Mouse (Mus musculus) neural tube, embryonic 15.5 days (tissue): ENCODE results near the gene Tas2r139. TPM values are rescaled to one million over a fixed set of nuclear protein-coding genes. Genes with fewer than 3 reads are reported as not detected.
"Not testable (repeated sequence)": the region's sequence is repeated elsewhere in the genome, so short reads cannot be mapped to it uniquely, and the experiment has no call there.

Experiments used
- ATAC-seq: fragments of 200-750 bp; cut with Nextera tagmentation; 2 replicates; pipeline ENCODE4 v1.8.0; 2017; ENCODE audit warnings: mild to moderate bottlenecking, moderate TSS enrichment, moderate library complexity; ENCODE audit not compliant: low FRiP score
- H3K27ac ChIP-seq: fragments of 300-500 bp; sonication (generic); replicated peaks from 2 replicates; pipeline ENCODE4 v1.5.1; 2015; ENCODE audit warnings: mild to moderate bottlenecking, inconsistent platforms
- H3K27me3 ChIP-seq: fragments of 300-500 bp; sonication (generic); replicated peaks from 2 replicates; pipeline ENCODE4 v1.6.1; 2015; ENCODE audit warnings: inconsistent platforms
- H3K36me3 ChIP-seq: fragments of 300-500 bp; sonication (generic); 2 replicates; pipeline ENCODE4 v1.6.1; 2015; ENCODE audit warnings: inconsistent platforms
- H3K4me1 ChIP-seq: fragments of 300-500 bp; sonication (generic); 2 replicates; pipeline ENCODE4 v1.6.1; 2015; ENCODE audit warnings: inconsistent platforms
- H3K4me2 ChIP-seq: fragments of 300-500 bp; sonication (generic); 2 replicates; pipeline ENCODE4 v1.6.1; 2015; ENCODE audit warnings: inconsistent platforms, mild to moderate bottlenecking, moderate library complexity
- H3K4me3 ChIP-seq: fragments of 300-500 bp; sonication (generic); replicated peaks from 2 replicates; pipeline ENCODE4 v1.5.1; 2015; ENCODE audit warnings: mild to moderate bottlenecking, inconsistent platforms
- H3K9ac ChIP-seq: fragments of 300-500 bp; sonication (generic); replicated peaks from 2 replicates; pipeline ENCODE4 v1.6.1; 2015; ENCODE audit warnings: mild to moderate bottlenecking, inconsistent platforms
- H3K9me3 ChIP-seq: fragments of 300-500 bp; sonication (generic); replicated peaks from 2 replicates; pipeline ENCODE4 v1.6.1; 2016; ENCODE audit warnings: inconsistent platforms
- WGBS: fragments of 180-500 bp; shearing (Covaris S2); methylation state at CpG from one replicate; pipeline ENCODE4 v1.1.7; 2015; ENCODE audit warnings: mixed read lengths; 5-methylcytosine and 5-hydroxymethylcytosine counted together
- polyA plus RNA-seq: library from polyadenylated mRNA; unstranded; fragments of >200 nt; fragmentation: Nextera tagmentation; extraction: Ambion mirVana; gene quantifications from 2 replicates; pipeline ENCODE4 v1.2.1, GENCODE M21; 2015

Gene Tas2r139
- polyA plus RNA-seq: not detected in 2 replicates

GRCm38 (mm10) chr6:42140636-42141035 is at the start of gene Tas2r139:
Gene Tas2r139, plus strand, starts transcription at chr6:42140936.
- no peaks in the 10 kb centered on the region for H3K9me3 ChIP-seq
- 74% methylated on average over 3 of the region's 3 CpGs for WGBS

GRCm38 (mm10) chr6:42151115-42151514 is 10.4 kb downstream of the Tas2r139 start:
- H3K9ac ChIP-seq, H3K4me3 ChIP-seq, H3K27me3 ChIP-seq, H3K36me3 ChIP-seq, H3K9me3 ChIP-seq, H3K4me2 ChIP-seq, H3K4me1 ChIP-seq, ATAC-seq, H3K27ac ChIP-seq: not testable (repeated sequence)
- WGBS: 80% methylated on average over 15 of the region's 15 CpGs

More at GRCm38 (mm10) chr6:42140636-42141035, at the start of gene Tas2r139:
- H3K4me2 ChIP-seq: no peak within 1 kb of the TSS
- no peaks in the 10 kb centered on the region for H3K4me1 ChIP-seq
- no peak within 1 kb of the TSS for H3K27ac ChIP-seq
- H3K9ac ChIP-seq: no peak within 1 kb of the TSS
- H3K4me3 ChIP-seq: no peak within 1 kb of the TSS
- no peak for ATAC-seq
- H3K27me3 ChIP-seq: no peaks in the 10 kb centered on the region
- H3K36me3 ChIP-seq: no peaks in the 10 kb centered on the region

- 71% methylated on average over 1 of the region's 1 CpGs for WGBS
- Histone ChIP-seq H3K9ac (no peak overlapping the region), H3K27me3 (no peaks in the 10 kb centered on the region), H3K4me2 (no peak overlapping the region), H3K36me3 (no peaks in the 10 kb centered on the region), H3K4me3 (no peak overlapping the region), H3K4me1 (no peaks in the 10 kb centered on the region), H3K27ac (no peak overlapping the region), H3K9me3 (no peaks in the 10 kb centered on the region)
- ATAC-seq: no peak
Measured at GRCm38 (mm10) chr6:42182462-42182861, 41.7 kb downstream of the Tas2r139 start.

- no peaks in the 10 kb centered on the region for H3K9me3 ChIP-seq
- H3K4me2 ChIP-seq: no peak overlapping the region
- no peak overlapping the region for H3K9ac ChIP-seq
- no peak overlapping the region for H3K4me3 ChIP-seq
- WGBS: 59% methylated on average over 3 of the region's 3 CpGs
- no peaks in the 10 kb centered on the region for H3K36me3 ChIP-seq
- H3K27me3 ChIP-seq: no peaks in the 10 kb centered on the region
- H3K27ac ChIP-seq: no peak overlapping the region
- no peak for ATAC-seq
- H3K4me1 ChIP-seq: no peaks in the 10 kb centered on the region
Measured at GRCm38 (mm10) chr6:42186230-42186629, 45.5 kb downstream of the Tas2r139 start.

Other genes with a start within 250 kb of the Tas2r139 start
- gene Sval1, start 189.3 kb upstream of the Tas2r139 start, polyA plus RNA-seq: not detected in 2 replicates
- not detected in 2 replicates for gene Sval3, start 172.8 kb upstream of the Tas2r139 start, polyA plus RNA-seq
- not detected in 2 replicates for gene Sva, start 102.5 kb upstream of the Tas2r139 start, polyA plus RNA-seq
- gene Tas2r144, start 74.4 kb downstream of the Tas2r139 start, polyA plus RNA-seq: not detected in 2 replicates
- 13.7 and 14.4 TPM in 2 replicates for gene Gstk1, start 105.0 kb downstream of the Tas2r139 start, polyA plus RNA-seq
- 0.13 and 0.68 TPM in 2 replicates for gene Tmem139, start 121.0 kb downstream of the Tas2r139 start, polyA plus RNA-seq
- 27.1 and 35.9 TPM in 2 replicates for gene Casp2, start 124.0 kb downstream of the Tas2r139 start, polyA plus RNA-seq
- gene Clcn1, start 145.7 kb downstream of the Tas2r139 start, polyA plus RNA-seq: 1.1 and 1.2 TPM in 2 replicates
- gene Fam131b, start 183.7 kb downstream of the Tas2r139 start, polyA plus RNA-seq: 6.9 and 8.2 TPM in 2 replicates
- 60.0 and 72.5 TPM in 2 replicates for gene Zyx, start 208.7 kb downstream of the Tas2r139 start, polyA plus RNA-seq
- gene Epha1, start 232.3 kb downstream of the Tas2r139 start, polyA plus RNA-seq: 0.24 and 1.9 TPM in 2 replicates